Mouse (Mus musculus) liver (tissue): Measurements from ENCODE around the gene Gbp5.
"Not testable (repeated sequence)": the region's sequence is repeated elsewhere in the genome, so short reads cannot be mapped to it uniquely, and the experiment has no call there.

Source experiments
- DNase-seq: peaks from one replicate; pipeline ENCODE4 v3.0.0-alpha.2; 2020; ENCODE audit warnings: mixed read lengths

Gbp5 gene

GRCm38 (mm10) chr3:142542776-142543175 is 49.0 kb downstream of the Gbp5 start:
- DNase-seq = not testable (repeated sequence)

- DNase-seq = no peak
Observed at GRCm38 (mm10) chr3:142546690-142547089, 52.9 kb downstream of the Gbp5 start.

GRCm38 (mm10) chr3:142550052-142550676 is 56.4 kb downstream of the Gbp5 start:
- DNase-seq = no peak

- no peak for DNase-seq
Observed at GRCm38 (mm10) chr3:142554601-142555000, 60.8 kb downstream of the Gbp5 start.

- no peak for DNase-seq
Observed at GRCm38 (mm10) chr3:142555623-142556022, 61.8 kb downstream of the Gbp5 start.

- DNase-seq = no peak
Observed at GRCm38 (mm10) chr3:142559632-142560228, 66.0 kb downstream of the Gbp5 start, which contains the start of gene Gbp3. Gbp3 (plus strand) TSS chr3:142560026.

GRCm38 (mm10) chr3:142560296-142560948 is 66.6 kb downstream of the Gbp5 start:
- peak; percentile 77 for DNase-seq

GRCm38 (mm10) chr3:142561045-142561646 is 67.4 kb downstream of the Gbp5 start:
- no peak for DNase-seq

GRCm38 (mm10) chr3:142561666-142562065 is 67.9 kb downstream of the Gbp5 start:
- DNase-seq = no peak

GRCm38 (mm10) chr3:142567490-142567889 is 73.7 kb downstream of the Gbp5 start:
- DNase-seq = not testable (repeated sequence)

- no peak for DNase-seq
Observed at GRCm38 (mm10) chr3:142570738-142571137, 77.0 kb downstream of the Gbp5 start.
